Mouse (Mus musculus): ENCODE measurements around the gene Atg10.

DNA sequence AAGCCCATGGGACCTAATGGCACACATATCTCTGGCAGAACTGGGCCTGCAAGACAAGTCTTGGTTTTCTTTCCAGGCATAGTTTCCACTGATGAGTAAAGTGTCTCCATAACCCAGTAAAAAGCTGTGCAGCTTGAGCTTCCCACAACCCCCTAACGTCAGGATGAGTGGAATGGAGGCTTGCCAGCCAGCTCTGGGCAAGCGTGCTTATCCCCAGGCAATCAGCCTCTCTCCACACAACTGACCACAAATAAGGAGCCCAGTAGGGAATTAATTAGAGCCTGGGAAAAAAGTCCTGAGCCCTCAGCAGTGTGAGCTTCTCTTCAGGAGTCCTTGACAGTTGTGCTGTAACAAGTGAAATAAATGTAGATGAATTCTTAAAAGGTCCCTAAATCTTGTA, 327.7 kb downstream of the Atg10 start:
- TF ChIP-seq CTCF (conservative IDR thresholded peaks at IDR 0.05; ENCODE audit: low read length) (no peak), POU5F1 (IDR thresholded peaks at IDR 0.05; ENCODE audit: borderline replicate concordance, low read length) (no peak)

All from E14TG2a.4 (cell line).